Mouse (Mus musculus): ENCODE data around the gene 5730455P16Rik. TPM values are rescaled to one million over a fixed set of nuclear protein-coding genes. Genes with fewer than 3 reads are reported as not detected.

5730455P16Rik gene
- polyA plus RNA-seq, 1 experiment: 38.4 TPM

- 0 out of 2 replicates have a peak overlapping the region, but pooled peaks have one; percentile 97 for H3K4me3 ChIP-seq (ENCODE audit: insufficient read depth, low read length)
- H3K4me1 ChIP-seq (ENCODE audit: control insufficient read depth, insufficient read depth, low read length): peaks cover 3% of the 10 kb centered on the region; the same call in 1 of the 2 replicates
- no peak for TF ChIP-seq CTCF (IDR thresholded peaks at IDR 0.05; ENCODE audit: borderline replicate concordance, insufficient read depth, low read length)
- TF ChIP-seq POLR2A (IDR thresholded peaks at IDR 0.05; ENCODE audit: low read depth, low read length): no peak
- H3K27ac ChIP-seq (ENCODE audit: insufficient read depth, low read length): no peak overlapping the region
These were observed 1.2 kb downstream of the 5730455P16Rik start for GRCm38 (mm10) chr11:80376651-80377050.

- TF ChIP-seq CTCF (IDR thresholded peaks at IDR 0.05; ENCODE audit: borderline replicate concordance, insufficient read depth, low read length) (no peak), POLR2A (IDR thresholded peaks at IDR 0.05; ENCODE audit: low read depth, low read length) (no peak)
- no peak overlapping the region for H3K4me3 ChIP-seq (ENCODE audit: insufficient read depth, low read length)
- no peaks in the 10 kb centered on the region for H3K4me1 ChIP-seq (ENCODE audit: control insufficient read depth, insufficient read depth, low read length)
- no peak overlapping the region for H3K27ac ChIP-seq (ENCODE audit: insufficient read depth, low read length)
These were observed 8.9 kb downstream of the 5730455P16Rik start for GRCm38 (mm10) chr11:80368949-80369348.

GRCm38 (mm10) chr11:80354832-80355231 lies 23.0 kb downstream of the 5730455P16Rik start:
- Histone ChIP-seq H3K4me1 (ENCODE audit: control insufficient read depth, insufficient read depth, low read length) (no peaks in the 10 kb centered on the region), H3K4me3 (ENCODE audit: insufficient read depth, low read length) (no peak overlapping the region), H3K27ac (ENCODE audit: insufficient read depth, low read length) (no peak overlapping the region)
- TF ChIP-seq CTCF (IDR thresholded peaks at IDR 0.05; ENCODE audit: borderline replicate concordance, insufficient read depth, low read length) (no peak), POLR2A (IDR thresholded peaks at IDR 0.05; ENCODE audit: low read depth, low read length) (no peak)

- TF ChIP-seq CTCF (IDR thresholded peaks at IDR 0.05; ENCODE audit: borderline replicate concordance, insufficient read depth, low read length) (peak; percentile 73), POLR2A (IDR thresholded peaks at IDR 0.05; ENCODE audit: low read depth, low read length) (no peak)
- H3K27ac ChIP-seq (ENCODE audit: insufficient read depth, low read length): no peak overlapping the region
- H3K4me1 ChIP-seq (ENCODE audit: control insufficient read depth, insufficient read depth, low read length): no peaks in the 10 kb centered on the region
- H3K4me3 ChIP-seq (ENCODE audit: insufficient read depth, low read length): no peak overlapping the region
These were observed 25.9 kb downstream of the 5730455P16Rik start for GRCm38 (mm10) chr11:80351832-80352430.

GRCm38 (mm10) chr11:80342482-80342881 lies 35.4 kb downstream of the 5730455P16Rik start:
- Histone ChIP-seq H3K4me1 (ENCODE audit: control insufficient read depth, insufficient read depth, low read length) (no peaks in the 10 kb centered on the region), H3K4me3 (ENCODE audit: insufficient read depth, low read length) (no peak overlapping the region), H3K27ac (ENCODE audit: insufficient read depth, low read length) (no peak overlapping the region)
- TF ChIP-seq CTCF (IDR thresholded peaks at IDR 0.05; ENCODE audit: borderline replicate concordance, insufficient read depth, low read length) (no peak), POLR2A (IDR thresholded peaks at IDR 0.05; ENCODE audit: low read depth, low read length) (no peak)

GRCm38 (mm10) chr11:80336351-80336730 lies 41.5 kb downstream of the 5730455P16Rik start:
- no peaks in the 10 kb centered on the region for H3K4me1 ChIP-seq (ENCODE audit: control insufficient read depth, insufficient read depth, low read length)

GRCm38 (mm10) chr11:80335609-80336350 lies 42.1 kb downstream of the 5730455P16Rik start:
- TF ChIP-seq POLR2A (IDR thresholded peaks at IDR 0.05; ENCODE audit: low read depth, low read length) (no peak), CTCF (IDR thresholded peaks at IDR 0.05; ENCODE audit: borderline replicate concordance, insufficient read depth, low read length) (no peak)
- Histone ChIP-seq H3K4me3 (ENCODE audit: insufficient read depth, low read length) (no peak overlapping the region), H3K4me1 (ENCODE audit: control insufficient read depth, insufficient read depth, low read length) (no peaks in the 10 kb centered on the region), H3K27ac (ENCODE audit: insufficient read depth, low read length) (no peak overlapping the region)

More at GRCm38 (mm10) chr11:80336351-80336730, 41.5 kb downstream of the 5730455P16Rik start:
- TF ChIP-seq POLR2A (IDR thresholded peaks at IDR 0.05; ENCODE audit: low read depth, low read length) (no peak), CTCF (IDR thresholded peaks at IDR 0.05; ENCODE audit: borderline replicate concordance, insufficient read depth, low read length) (no peak)
- H3K4me3 ChIP-seq (ENCODE audit: insufficient read depth, low read length): no peak overlapping the region
- no peak overlapping the region for H3K27ac ChIP-seq (ENCODE audit: insufficient read depth, low read length)

DNA sequence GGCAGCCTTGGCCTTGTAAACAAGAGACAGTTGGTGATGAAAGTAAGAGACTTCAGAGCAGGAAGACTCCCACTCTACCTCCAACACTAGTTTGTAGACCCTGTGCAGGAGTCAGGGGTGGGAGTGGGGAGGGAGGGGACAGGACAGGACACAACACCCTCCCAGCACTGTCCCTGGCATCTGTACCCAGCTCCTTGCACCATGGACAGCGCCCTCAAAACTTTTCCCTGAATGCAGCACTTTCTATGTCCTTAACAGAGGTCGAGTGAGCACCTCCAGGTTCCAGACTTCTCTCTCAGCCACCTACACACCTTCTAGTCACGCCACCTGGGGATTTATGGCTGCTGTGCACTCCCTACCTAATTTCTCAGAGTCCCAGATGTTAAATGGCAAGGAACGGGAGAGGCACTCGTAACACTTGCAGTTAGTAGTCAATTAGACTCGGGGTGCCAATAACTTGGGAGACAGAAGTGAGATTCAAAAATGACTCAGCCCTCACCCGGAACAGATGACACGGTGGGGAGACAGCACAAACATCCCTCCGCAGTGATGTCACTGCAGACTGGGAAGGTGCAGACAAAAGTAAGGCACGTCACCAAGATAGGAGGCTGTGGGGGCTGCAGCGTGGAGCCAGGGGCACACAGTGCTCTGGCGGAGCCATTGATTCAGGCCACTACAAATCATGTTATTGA lies 45.0 kb downstream of the 5730455P16Rik start:
- Histone ChIP-seq H3K4me3 (ENCODE audit: insufficient read depth, low read length) (no peak overlapping the region), H3K4me1 (ENCODE audit: control insufficient read depth, insufficient read depth, low read length) (no peaks in the 10 kb centered on the region), H3K27ac (ENCODE audit: insufficient read depth, low read length) (no peak overlapping the region)
- TF ChIP-seq CTCF (IDR thresholded peaks at IDR 0.05; ENCODE audit: borderline replicate concordance, insufficient read depth, low read length): no peak
- no peak for TF ChIP-seq POLR2A (IDR thresholded peaks at IDR 0.05; ENCODE audit: low read depth, low read length)

- TF ChIP-seq POLR2A (IDR thresholded peaks at IDR 0.05; ENCODE audit: low read depth, low read length) (no peak), CTCF (IDR thresholded peaks at IDR 0.05; ENCODE audit: borderline replicate concordance, insufficient read depth, low read length) (no peak)
- Histone ChIP-seq H3K27ac (ENCODE audit: insufficient read depth, low read length) (no peak overlapping the region), H3K4me1 (ENCODE audit: control insufficient read depth, insufficient read depth, low read length) (no peaks in the 10 kb centered on the region), H3K4me3 (ENCODE audit: insufficient read depth, low read length) (no peak overlapping the region)
These were observed 53.2 kb downstream of the 5730455P16Rik start for GRCm38 (mm10) chr11:80324636-80325035.
